Mouse (Mus musculus) kidney, adult 2 months (tissue): ENCODE results near the gene Ilf2. TPM values are rescaled to one million over a fixed set of nuclear protein-coding genes. Genes with fewer than 3 reads are reported as not detected.
A peak's percentile ranks its signal among the peaks of the same experiment; 100 is the strongest.

Source experiments
- DNase-seq: peaks from one replicate; pipeline ENCODE4 v3.0.0; 2021
- H3K27ac ChIP-seq: fragments of 200-500 bp; 2 replicates; pipeline ENCODE4 v1.5.1; 2012; ENCODE audit warnings: low read depth, low read length, control low read depth, inconsistent platforms; ENCODE audit not compliant: insufficient read depth
- H3K27me3 ChIP-seq: fragments of 200-500 bp; replicated peaks from 2 replicates; pipeline ENCODE4 v1.6.1; 2012; ENCODE audit warnings: mild to moderate bottlenecking, moderate library complexity, low read length, inconsistent platforms; ENCODE audit not compliant: control insufficient read depth, insufficient read depth
- H3K36me3 ChIP-seq: fragments of 200-500 bp; 2 replicates; pipeline ENCODE4 v1.6.1; 2012; ENCODE audit warnings: mild to moderate bottlenecking, moderate library complexity, low read length, inconsistent platforms; ENCODE audit not compliant: control insufficient read depth, insufficient read depth
- H3K4me1 ChIP-seq: fragments of 200-500 bp; 2 replicates; pipeline ENCODE4 v1.6.1; 2011; ENCODE audit warnings: low read length; ENCODE audit not compliant: control insufficient read depth, insufficient read depth
- H3K4me3 ChIP-seq: fragments of 200-500 bp; 2 replicates; pipeline ENCODE4 v1.5.1; 2011; ENCODE audit warnings: mild to moderate bottlenecking, low read depth, low read length, control low read depth; ENCODE audit not compliant: insufficient read depth
- CTCF ChIP-seq: fragments of 200-500 bp; conservative IDR thresholded peaks from 2 replicates; pipeline ENCODE4 v1.5.1; 2011; ENCODE audit warnings: low read depth, mild to moderate bottlenecking, control low read depth, low read length, moderate library complexity, mixed read lengths; ENCODE audit not compliant: insufficient read depth, insufficient read length
- POLR2A ChIP-seq: fragments of 200-500 bp; IDR thresholded peaks from one replicate; pipeline ENCODE4 v1.6.1; 2011; ENCODE audit warnings: low read depth, low read length, control low read depth
- WGBS: fragments of 180-500 bp; shearing (Covaris S2); methylation state at CpG from one replicate; pipeline ENCODE4 v1.1.7; 2018; 5-methylcytosine and 5-hydroxymethylcytosine counted together
- polyA plus RNA-seq: library from polyadenylated mRNA; depleted of rRNA; stranded (reverse); fragments of >200 nt; gene quantifications from 2 replicates; pipeline ENCODE4 v1.2.3, GENCODE M21; 2012

The Ilf2 gene
- polyA plus RNA-seq, 1 experiment: 22.8 TPM

DNA sequence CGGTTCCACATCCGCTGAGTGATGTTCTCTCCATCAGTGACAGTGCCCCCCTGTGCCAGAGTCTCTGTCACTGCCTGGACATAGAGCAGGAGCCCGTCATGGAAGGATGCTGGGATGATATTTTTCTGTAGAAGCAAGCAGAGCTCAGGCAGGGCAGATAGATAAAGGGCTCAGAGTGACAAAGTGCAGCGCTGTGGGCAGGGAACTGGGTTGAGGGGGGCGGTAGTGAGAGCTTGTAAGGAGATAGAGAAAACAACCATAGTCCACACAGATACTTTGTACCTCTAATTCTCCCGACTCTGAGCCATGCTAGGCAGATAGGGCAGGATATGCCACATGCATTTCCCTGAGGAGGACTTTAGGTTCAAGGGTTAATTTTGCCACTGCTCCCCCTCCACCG lies 13.3 kb upstream of the Ilf2 start:
- H3K4me1 ChIP-seq: no peaks in the 10 kb centered on the region
- H3K27me3 ChIP-seq: no peaks in the 10 kb centered on the region
- no peak for DNase-seq
- no peak overlapping the region for H3K27ac ChIP-seq
- WGBS: 50% methylated on average over 7 of the region's 7 CpGs
- TF ChIP-seq POLR2A (no peak), CTCF (no peak)
- H3K4me3 ChIP-seq: no peak overlapping the region
- H3K36me3 ChIP-seq: no peaks in the 10 kb centered on the region

DNA sequence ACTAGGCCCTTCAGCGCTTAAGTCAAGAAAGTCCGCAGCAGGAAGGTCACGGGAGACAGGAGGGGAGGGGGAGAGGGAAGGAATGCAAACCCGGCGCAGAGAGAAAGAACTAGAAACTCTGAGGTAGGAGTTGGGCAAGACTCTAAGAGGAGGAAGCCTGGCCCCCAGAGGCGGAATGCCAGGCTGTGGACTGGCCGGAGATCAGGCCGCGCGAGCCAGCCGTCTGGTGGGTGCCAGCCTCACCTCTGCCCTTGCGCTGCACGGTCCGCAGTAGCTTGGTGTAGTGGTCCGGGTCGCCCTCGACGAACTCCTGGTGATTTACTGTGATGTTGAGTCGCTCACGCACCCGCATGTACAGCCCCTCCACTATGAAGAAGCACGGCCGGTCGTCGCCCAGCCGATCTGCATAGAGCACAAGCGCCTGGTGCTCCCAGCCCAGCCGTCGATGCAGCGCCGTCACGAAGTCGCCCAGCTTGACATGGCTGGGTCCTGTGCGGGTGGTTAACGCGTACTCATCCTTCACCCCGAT lies 11.3 kb upstream of the Ilf2 start:
- peak overlapping the region; percentile 34 for H3K27ac ChIP-seq
- peak; percentile 38 for DNase-seq
- TF ChIP-seq POLR2A (no peak), CTCF (no peak)

DNA sequence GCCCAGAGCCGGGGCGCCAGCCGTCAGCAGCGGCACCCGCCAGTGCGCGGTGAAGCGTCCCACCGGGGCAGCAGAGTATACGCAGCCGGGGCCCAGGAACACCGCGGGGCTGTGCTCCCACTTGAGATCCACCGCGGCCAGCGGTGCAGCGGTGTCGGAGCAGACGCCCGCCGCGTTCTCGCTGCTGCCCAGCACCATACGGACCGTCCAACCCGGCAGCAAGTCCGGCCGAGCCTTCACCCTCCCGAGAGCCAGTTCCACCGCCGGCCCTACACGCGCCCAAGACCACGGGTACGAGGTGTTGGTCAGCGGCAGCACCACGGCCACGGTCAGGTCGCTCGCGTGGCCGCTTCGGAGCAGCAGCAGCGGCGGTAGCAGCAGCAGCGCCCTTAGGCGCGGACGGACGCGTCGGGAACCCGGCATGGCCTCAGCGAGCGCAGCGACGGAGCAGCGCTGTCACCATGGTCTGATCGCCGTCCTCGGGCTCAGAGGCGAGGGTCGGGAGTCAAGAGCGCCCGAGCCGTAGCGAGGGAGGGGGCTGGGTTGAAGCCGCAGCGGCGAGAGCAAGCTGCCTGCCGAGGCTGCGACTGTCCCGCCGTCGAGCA lies 10.7 kb upstream of the Ilf2 start:
- Histone ChIP-seq H3K4me3 (peak overlapping the region; percentile 82), H3K27me3 (no peaks in the 10 kb centered on the region), H3K36me3 (no peaks in the 10 kb centered on the region), H3K27ac (peak overlapping the region; percentile 76), H3K4me1 (no peaks in the 10 kb centered on the region)
- TF ChIP-seq POLR2A: no peak
- TF ChIP-seq CTCF: no peak
- 2% methylated on average over 75 of the region's 75 CpGs for WGBS
- no peak for DNase-seq

More for the DNA sequence above, 11.3 kb upstream of the Ilf2 start:
- H3K4me3 ChIP-seq: peak overlapping the region; percentile 82
- 23% methylated on average over 37 of the region's 37 CpGs for WGBS
- H3K4me1 ChIP-seq: no peaks in the 10 kb centered on the region
- no peaks in the 10 kb centered on the region for H3K36me3 ChIP-seq
- H3K27me3 ChIP-seq: no peaks in the 10 kb centered on the region

DNA sequence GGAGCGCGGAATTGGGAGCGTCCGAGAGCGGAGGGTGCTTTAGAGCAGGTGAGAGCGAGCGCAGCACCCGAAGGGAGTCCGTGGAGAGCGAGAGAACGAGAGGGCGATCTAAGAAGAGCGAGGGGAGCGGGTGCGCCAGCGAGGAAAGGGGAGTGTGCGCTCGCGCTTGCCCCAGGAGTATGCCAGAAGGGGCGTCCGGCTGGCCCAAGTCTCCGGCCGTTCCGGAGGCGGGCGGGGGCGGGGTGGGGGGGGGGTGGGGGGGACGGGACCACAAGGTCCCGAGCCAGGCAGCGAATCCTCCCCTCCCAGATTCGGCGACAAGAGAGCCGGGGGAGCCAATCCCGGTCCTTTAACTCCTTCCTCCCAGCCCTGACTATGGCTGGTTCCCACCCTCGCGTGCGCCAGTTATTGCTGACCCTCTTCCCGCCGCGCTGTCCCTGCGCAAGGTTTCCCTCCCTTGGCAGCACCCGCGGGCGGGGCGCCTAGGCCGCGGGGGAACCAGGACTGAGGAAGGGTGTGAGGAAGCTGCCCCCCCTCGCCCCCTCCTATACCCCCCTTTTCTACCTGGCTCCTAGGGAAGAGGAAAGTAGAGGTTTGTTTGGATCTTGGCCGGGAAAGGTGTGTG lies 10.1 kb upstream of the Ilf2 start, which contains the start of gene Npr1:
Npr1 (minus strand) TSS at position 181 of the 625 bp plus-strand sequence.
- peak within 1 kb of the TSS; percentile 82 for H3K4me3 ChIP-seq
- no peaks in the 10 kb centered on the region for H3K4me1 ChIP-seq
- no peaks in the 10 kb centered on the region for H3K27me3 ChIP-seq
- peak within 1 kb of the TSS; percentile 76 for H3K27ac ChIP-seq
- no peak for TF ChIP-seq CTCF
- TF ChIP-seq POLR2A: peak; percentile 48
- H3K36me3 ChIP-seq: no peaks in the 10 kb centered on the region
- WGBS: 1% methylated on average over 40 of the region's 49 CpGs
- DNase-seq: peak; percentile 69

DNA sequence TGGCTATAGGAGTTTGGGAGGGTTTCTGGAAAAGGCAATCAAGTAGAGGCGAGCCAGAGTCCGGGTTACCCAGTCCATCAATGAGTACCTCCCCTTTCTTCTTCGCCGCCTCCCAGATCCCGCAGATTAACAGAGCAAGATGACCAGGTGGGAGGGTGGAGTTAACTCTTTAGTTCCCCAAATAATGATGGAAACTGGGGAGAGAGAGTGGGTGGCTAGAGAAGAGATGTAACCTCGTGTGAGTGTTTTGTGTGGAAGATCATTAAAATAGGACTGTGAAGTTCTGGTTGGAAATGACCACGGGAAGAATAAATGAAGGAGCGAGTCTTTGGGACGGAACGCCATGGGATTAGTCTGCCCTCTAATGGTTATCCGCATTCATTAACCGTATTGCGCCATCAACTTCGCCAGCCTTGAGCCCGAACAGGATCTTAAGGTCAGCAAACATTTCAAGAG lies 9.6 kb upstream of the Ilf2 start:
- Histone ChIP-seq H3K4me1 (no peaks in the 10 kb centered on the region), H3K27me3 (no peaks in the 10 kb centered on the region), H3K36me3 (no peaks in the 10 kb centered on the region), H3K4me3 (peak overlapping the region; percentile 57), H3K27ac (no peak overlapping the region; the same call in 1 of the 2 replicates)
- 0% methylated on average over 15 of the region's 15 CpGs for WGBS
- DNase-seq: peak; percentile 86
- TF ChIP-seq CTCF (peak; percentile 94), POLR2A (no peak)

DNA sequence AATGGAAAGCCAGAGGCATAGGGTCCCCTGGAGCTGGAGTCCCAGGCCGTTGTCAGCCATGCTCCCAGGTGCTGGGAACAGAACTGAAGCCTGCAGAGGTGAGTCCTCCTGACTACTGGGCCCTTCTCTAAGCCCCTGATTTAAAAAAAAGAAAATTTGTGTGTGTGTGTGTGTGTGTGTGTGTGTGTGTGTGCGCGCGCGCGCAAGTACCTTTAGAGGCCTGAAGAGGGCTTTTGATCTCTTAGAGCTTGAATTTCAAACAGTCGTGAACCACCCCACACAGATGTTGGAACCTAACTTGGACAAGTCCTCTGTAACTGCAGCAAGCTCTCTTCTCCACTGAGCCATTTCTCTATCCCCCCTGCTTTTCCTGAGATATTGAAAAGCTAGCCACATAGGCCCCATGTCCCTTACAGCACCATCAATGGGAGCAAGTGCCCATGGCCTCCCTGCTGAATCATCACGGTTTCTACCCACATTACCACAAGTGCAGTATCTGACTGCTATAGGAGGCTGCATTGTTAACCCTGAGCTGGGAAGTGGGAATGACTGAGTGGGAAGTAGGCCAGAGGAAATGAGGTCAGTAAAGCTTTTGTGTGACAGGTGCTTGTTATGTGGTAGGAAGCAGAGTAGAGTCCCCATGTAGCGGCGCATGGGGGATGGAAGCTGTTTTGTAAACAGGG lies 8.2 kb upstream of the Ilf2 start:
- H3K36me3 ChIP-seq: no peaks in the 10 kb centered on the region
- H3K27ac ChIP-seq: no peak overlapping the region
- TF ChIP-seq POLR2A: no peak
- TF ChIP-seq CTCF: no peak
- no peak overlapping the region for H3K4me3 ChIP-seq
- WGBS: 96% methylated on average over 10 of the region's 10 CpGs
- DNase-seq: no peak
- H3K4me1 ChIP-seq: no peaks in the 10 kb centered on the region
- no peaks in the 10 kb centered on the region for H3K27me3 ChIP-seq

DNA sequence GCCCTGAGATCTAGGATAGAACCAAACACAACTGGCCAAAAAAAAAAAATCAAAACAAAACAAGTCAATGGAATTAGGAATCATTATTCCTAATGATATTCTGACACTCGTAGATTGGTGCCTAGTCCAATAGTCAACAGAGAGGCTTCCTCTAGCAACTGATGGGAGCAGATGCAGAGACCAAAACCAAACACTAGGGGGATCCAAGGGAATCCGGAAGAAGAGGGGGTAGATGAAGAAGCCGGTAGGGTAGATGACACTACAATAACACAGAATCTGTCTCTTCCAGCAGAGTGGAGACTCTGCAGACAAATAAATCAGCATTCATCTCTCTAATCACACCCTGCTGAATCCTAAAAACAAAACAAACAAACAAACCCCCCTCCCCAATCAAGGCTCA lies 3.7 kb upstream of the Ilf2 start:
- H3K36me3 ChIP-seq: no peaks in the 10 kb centered on the region
- peak; percentile 72 for DNase-seq
- TF ChIP-seq CTCF: peak; percentile 44
- no peak for TF ChIP-seq POLR2A
- no peak overlapping the region for H3K4me3 ChIP-seq
- H3K4me1 ChIP-seq: peaks cover 4% of the 10 kb centered on the region; the same call in 1 of the 2 replicates
- H3K27ac ChIP-seq: no peak overlapping the region
- 12% methylated on average over 3 of the region's 3 CpGs for WGBS
- H3K27me3 ChIP-seq: no peaks in the 10 kb centered on the region
